Mouse (Mus musculus): ENCODE results near the gene Zfp748.

GRCm38 (mm10) chr13:67572591-67573189, 19.1 kb upstream of the Zfp748 start:
- TF ChIP-seq CTCF (IDR thresholded peaks at IDR 0.05; ENCODE audit: low read depth), result no peak
- no peak for TF ChIP-seq EP300 (IDR thresholded peaks at IDR 0.05; ENCODE audit: low read depth)

Data from liver, postnatal 0 days (tissue).